Mouse (Mus musculus) lung, postnatal 0 days (tissue): ENCODE data around the gene Bricd5. TPM values are rescaled to one million over a fixed set of nuclear protein-coding genes. Genes with fewer than 3 reads are reported as not detected.

Source experiments
- ATAC-seq: fragments of 200-750 bp; cut with Nextera tagmentation; 2 replicates; pipeline ENCODE4 v1.8.0; 2017; ENCODE audit warnings: moderate library complexity
- DNase-seq: peaks from one replicate; pipeline ENCODE4 v3.0.0-alpha.2; 2016; ENCODE audit warnings: low spot score
- H3K27ac ChIP-seq: fragments of 300-500 bp; sonication (generic); 2 replicates; pipeline ENCODE4 v1.5.1; 2014; ENCODE audit warnings: antibody characterized with exemption, mild to moderate bottlenecking, low read length, mixed read lengths
- H3K27me3 ChIP-seq: fragments of 300-500 bp; sonication (generic); replicated peaks from 2 replicates; pipeline ENCODE4 v1.6.1; 2014; ENCODE audit warnings: low read length, mixed read lengths; ENCODE audit not compliant: insufficient read depth
- H3K36me3 ChIP-seq: fragments of 300-500 bp; sonication (generic); 2 replicates; pipeline ENCODE4 v1.6.1; 2014; ENCODE audit warnings: low read length, mixed read lengths; ENCODE audit not compliant: insufficient read depth
- H3K4me1 ChIP-seq: fragments of 300-500 bp; sonication (generic); 2 replicates; pipeline ENCODE4 v1.6.1; 2014; ENCODE audit warnings: antibody characterized with exemption, low read depth, low read length, mixed read lengths; ENCODE audit not compliant: insufficient read depth
- H3K4me2 ChIP-seq: fragments of 300-500 bp; sonication (generic); replicated peaks from 2 replicates; pipeline ENCODE4 v1.6.1; 2014; ENCODE audit warnings: low read depth, mild to moderate bottlenecking, low read length, moderate library complexity, mixed read lengths
- H3K4me3 ChIP-seq: fragments of 300-500 bp; sonication (generic); 2 replicates; pipeline ENCODE4 v1.5.1; 2014; ENCODE audit warnings: low read depth, low read length
- H3K9ac ChIP-seq: fragments of 300-500 bp; sonication (generic); replicated peaks from 2 replicates; pipeline ENCODE4 v1.6.1; 2014; ENCODE audit warnings: low read depth, mild to moderate bottlenecking
- H3K9me3 ChIP-seq: fragments of 300-500 bp; sonication (generic); 2 replicates; pipeline ENCODE4 v1.6.1; 2016; ENCODE audit warnings: low read length, mixed read lengths
- CTCF ChIP-seq: IDR thresholded peaks from 2 replicates; pipeline ENCODE4 v1.5.1; 2016; ENCODE audit warnings: antibody characterized with exemption, mild to moderate bottlenecking
- EP300 ChIP-seq: IDR thresholded peaks from 2 replicates; pipeline ENCODE4 v1.6.1; 2016; ENCODE audit warnings: antibody characterized with exemption, mild to moderate bottlenecking, control low read depth
- WGBS: fragments of 180-500 bp; shearing (Covaris S2); extraction: QIAGEN DNeasy Blood & Tissue Kit; methylation state at CpG from one replicate; pipeline ENCODE4 v1.1.7; 2014; 5-methylcytosine and 5-hydroxymethylcytosine counted together
- polyA plus RNA-seq: library from polyadenylated mRNA; unstranded; fragments of >200 nt; fragmentation: Nextera tagmentation; extraction: Ambion mirVana; gene quantifications from 2 replicates; pipeline ENCODE4 v1.2.1, GENCODE M21; 2015

Bricd5 gene
- polyA plus RNA-seq, 1 experiment from 2014 or later = not detected

GRCm38 (mm10) chr17:24496026-24496425 lies 22.3 kb downstream of the Bricd5 start:
- Histone ChIP-seq H3K4me1 (no peaks in the 10 kb centered on the region), H3K27me3 (no peaks in the 10 kb centered on the region), H3K4me3 (no peak overlapping the region), H3K27ac (no peak overlapping the region), H3K9ac (no peak overlapping the region), H3K4me2 (no peak overlapping the region), H3K36me3 (no peaks in the 10 kb centered on the region), H3K9me3 (no peaks in the 10 kb centered on the region)
- TF ChIP-seq EP300 (no peak), CTCF (no peak)
- 75% methylated on average over 1 of the region's 1 CpGs for WGBS
- no peak for ATAC-seq
- no peak for DNase-seq

DNA sequence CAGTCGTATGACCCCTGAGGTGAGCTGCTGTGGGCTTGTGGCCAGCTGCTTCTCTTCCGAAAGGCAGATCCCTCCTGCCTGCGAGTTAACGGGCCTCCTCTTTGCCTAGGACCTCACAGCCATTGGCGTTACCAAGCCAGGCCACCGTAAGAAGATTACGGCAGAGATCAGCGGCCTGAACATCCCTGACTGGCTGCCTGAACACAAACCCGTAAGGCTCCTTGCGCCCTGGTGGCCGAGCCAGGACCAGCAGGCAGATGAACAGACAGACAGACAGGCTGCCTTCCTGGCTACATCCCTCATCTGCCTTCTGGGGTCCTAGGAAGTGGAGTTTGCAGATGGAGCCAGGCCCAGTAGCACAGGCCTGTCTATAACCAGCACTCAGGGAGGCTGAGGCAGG lies 28.5 kb downstream of the Bricd5 start:
- no peaks in the 10 kb centered on the region for H3K36me3 ChIP-seq
- H3K4me1 ChIP-seq = no peaks in the 10 kb centered on the region
- no peak overlapping the region for H3K4me2 ChIP-seq
- 37% methylated on average over 11 of the region's 11 CpGs for whole genome bisulfite sequencing
- no peak overlapping the region for H3K27ac ChIP-seq
- H3K27me3 ChIP-seq = no peaks in the 10 kb centered on the region
- H3K4me3 ChIP-seq = no peak overlapping the region
- ATAC-seq = no peak
- H3K9ac ChIP-seq = no peak overlapping the region
- TF ChIP-seq CTCF = peak; percentile 52
- no peak for TF ChIP-seq EP300
- DNase-seq = no peak
- H3K9me3 ChIP-seq = no peaks in the 10 kb centered on the region

DNA sequence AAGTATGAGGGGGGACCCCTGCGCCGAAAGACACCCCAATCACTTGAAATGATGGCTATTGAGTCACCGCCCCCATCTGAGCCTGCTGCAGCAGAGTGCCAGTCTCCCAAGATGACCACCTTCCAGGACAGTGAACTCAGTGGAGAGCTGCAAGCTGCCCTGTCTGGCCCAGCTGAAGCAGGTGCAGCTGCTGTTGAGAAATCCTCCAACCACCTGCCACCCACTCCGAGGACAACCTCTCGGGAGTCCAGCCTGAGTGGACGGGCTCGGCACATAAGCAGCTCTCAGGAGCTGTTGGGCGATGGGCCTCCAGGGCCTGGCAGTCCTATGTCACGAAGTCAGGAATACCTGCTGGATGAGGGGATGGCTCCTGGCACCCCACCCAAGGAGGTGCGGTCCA lies 30.4 kb downstream of the Bricd5 start:
- Histone ChIP-seq H3K27ac (no peak overlapping the region), H3K36me3 (peaks cover 11% of the 10 kb centered on the region), H3K4me3 (no peak overlapping the region), H3K9me3 (no peaks in the 10 kb centered on the region), H3K4me2 (no peak overlapping the region), H3K4me1 (no peaks in the 10 kb centered on the region), H3K27me3 (no peaks in the 10 kb centered on the region), H3K9ac (no peak overlapping the region)
- no peak for ATAC-seq
- no peak for DNase-seq
- WGBS = 81% methylated on average over 10 of the region's 10 CpGs
- no peak for TF ChIP-seq CTCF
- TF ChIP-seq EP300 = no peak

- Histone ChIP-seq H3K4me2 (no peak overlapping the region), H3K9ac (no peak overlapping the region), H3K4me1 (no peaks in the 10 kb centered on the region), H3K4me3 (no peak overlapping the region), H3K27ac (no peak overlapping the region), H3K27me3 (no peaks in the 10 kb centered on the region), H3K36me3 (peaks cover 23% of the 10 kb centered on the region), H3K9me3 (no peaks in the 10 kb centered on the region)
- ATAC-seq (no peak; the same call in 1 of the 2 replicates), DNase-seq (no peak)
- TF ChIP-seq CTCF (no peak), EP300 (no peak)
- 92% methylated on average over 29 of the region's 30 CpGs for WGBS
Observed at GRCm38 (mm10) chr17:24505286-24505955, 31.7 kb downstream of the Bricd5 start.

GRCm38 (mm10) chr17:24506332-24507070 lies 32.8 kb downstream of the Bricd5 start:
- no peak overlapping the region for H3K9ac ChIP-seq
- no peak overlapping the region for H3K27ac ChIP-seq
- H3K9me3 ChIP-seq = no peaks in the 10 kb centered on the region
- no peak for TF ChIP-seq CTCF
- no peaks in the 10 kb centered on the region for H3K4me1 ChIP-seq
- peaks cover 34% of the 10 kb centered on the region for H3K36me3 ChIP-seq
- no peak overlapping the region for H3K4me3 ChIP-seq
- no peak for DNase-seq
- no peak overlapping the region; the same call in 1 of the 2 replicates for H3K4me2 ChIP-seq
- ATAC-seq = no peak
- 35% methylated on average over 34 of the region's 36 CpGs for WGBS
- no peaks in the 10 kb centered on the region for H3K27me3 ChIP-seq

- Histone ChIP-seq H3K4me2 (no peak overlapping the region), H3K27me3 (no peaks in the 10 kb centered on the region), H3K36me3 (peaks cover 40% of the 10 kb centered on the region), H3K9ac (no peak overlapping the region), H3K9me3 (no peaks in the 10 kb centered on the region), H3K4me3 (no peak overlapping the region), H3K27ac (no peak overlapping the region), H3K4me1 (no peaks in the 10 kb centered on the region)
- no peak for TF ChIP-seq CTCF
- no peak for TF ChIP-seq EP300
- DNase-seq (no peak), ATAC-seq (no peak)
- 44% methylated on average over 19 of the region's 19 CpGs for WGBS
Observed at GRCm38 (mm10) chr17:24507129-24507664, 33.5 kb downstream of the Bricd5 start.
